Mouse (Mus musculus): ENCODE measurements around the gene Tapt1.

DNA sequence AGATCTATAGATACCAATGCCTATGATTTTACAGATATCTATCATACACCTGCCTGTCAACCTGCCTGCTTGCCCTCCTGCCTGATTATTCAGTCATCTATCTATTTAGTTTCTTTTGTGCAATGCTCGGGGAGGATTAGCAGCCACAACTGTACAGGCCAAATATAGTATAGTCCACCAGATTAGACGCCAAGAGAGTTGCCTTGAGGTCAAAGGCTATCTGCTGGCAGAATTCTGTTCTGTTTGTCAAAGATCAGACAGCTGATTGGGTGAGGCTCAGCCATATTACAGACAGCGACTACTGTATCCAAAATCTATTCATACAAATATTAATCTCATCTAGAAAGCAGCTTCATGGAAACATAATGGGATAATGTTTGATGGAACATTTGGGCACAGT lies 34.7 kb upstream of the Tapt1 start:
- no peak for TF ChIP-seq CTCF (IDR thresholded peaks at IDR 0.05; ENCODE audit: low read depth)
- TF ChIP-seq EP300 (IDR thresholded peaks at IDR 0.05; ENCODE audit: low read depth) = no peak
